Mouse (Mus musculus) olfactory bulb, adult 2 months (tissue): Measurements from ENCODE around the gene Thsd4.

Experiments used
- CTCF ChIP-seq: fragments of 200-500 bp; IDR thresholded peaks from 2 replicates; pipeline ENCODE4 v1.5.1; 2012; ENCODE audit warnings: low read depth, mild to moderate bottlenecking, low read length, moderate library complexity; ENCODE audit not compliant: insufficient read depth
- POLR2A ChIP-seq: fragments of 200-500 bp; IDR thresholded peaks from 2 replicates; pipeline ENCODE4 v1.6.1; 2012; ENCODE audit warnings: mild to moderate bottlenecking, low read depth, low read length, moderate library complexity; ENCODE audit not compliant: insufficient read depth

- TF ChIP-seq CTCF (no peak), POLR2A (no peak)
Observed at GRCm38 (mm10) chr9:60478806-60479205, 43.0 kb downstream of the Thsd4 start.
